Mouse (Mus musculus) left cerebral cortex, postnatal 25 days (tissue): ENCODE results near the gene Nt5c2. TPM values are rescaled to one million over a fixed set of nuclear protein-coding genes. Genes with fewer than 3 reads are reported as not detected.

Experiments
- DNase-seq, 2 experiments: peaks; one replicate each; pipeline ENCODE4 v3.0.0; 2022; ENCODE audit warnings: low spot score in 2 of 2, mixed read lengths in 1 of 2
- intact Hi-C: fragments of 180-260 bp; cut with DNase I; formaldehyde crosslinking; loops from one replicate; pipeline ENCODE4 v1.15.1; 2025
- total RNA-seq, 2 experiments: library from RNA; stranded (reverse); gene quantifications; 2 replicates each; pipeline ENCODE4 v1.2.3; 2021

The Nt5c2 gene
- total RNA-seq, 2 experiments from 2014 or later, result 73.0 to 74.4 TPM

GRCm38 (mm10) chr19:46871096-46871495 lies 143.9 kb downstream of the Nt5c2 start:
- DNase-seq, result peak in 1 of 2 experiments; percentile 67
- intact Hi-C loops, result no loop called here

DNA sequence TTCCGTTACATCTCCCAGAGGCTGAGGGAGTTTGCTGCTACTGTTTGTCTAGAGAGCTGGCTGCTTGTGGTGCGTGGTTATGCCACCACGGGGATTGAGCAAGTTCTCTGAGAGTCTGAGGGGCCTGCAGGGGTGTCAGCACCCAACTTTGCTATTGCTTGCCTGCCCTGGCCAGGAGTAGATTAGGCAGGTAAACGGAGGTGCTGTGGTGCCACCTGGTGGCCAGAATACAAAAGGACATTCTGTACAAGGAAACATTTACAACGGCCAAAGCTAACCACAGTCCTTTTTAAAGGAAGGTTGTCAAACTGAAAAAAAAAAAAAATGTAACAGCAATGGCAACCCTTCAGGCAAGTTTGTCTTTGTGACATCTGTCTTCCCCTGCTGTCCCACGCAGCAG lies 145.4 kb downstream of the Nt5c2 start:
- intact Hi-C loops, result loop anchor here (1.0 to 5.0 kb wide), 3 partner anchors 109 to 277 kb away; no protein-coding TSS in a partner anchor
- DNase-seq, result peak; percentile 86 to 90

DNA sequence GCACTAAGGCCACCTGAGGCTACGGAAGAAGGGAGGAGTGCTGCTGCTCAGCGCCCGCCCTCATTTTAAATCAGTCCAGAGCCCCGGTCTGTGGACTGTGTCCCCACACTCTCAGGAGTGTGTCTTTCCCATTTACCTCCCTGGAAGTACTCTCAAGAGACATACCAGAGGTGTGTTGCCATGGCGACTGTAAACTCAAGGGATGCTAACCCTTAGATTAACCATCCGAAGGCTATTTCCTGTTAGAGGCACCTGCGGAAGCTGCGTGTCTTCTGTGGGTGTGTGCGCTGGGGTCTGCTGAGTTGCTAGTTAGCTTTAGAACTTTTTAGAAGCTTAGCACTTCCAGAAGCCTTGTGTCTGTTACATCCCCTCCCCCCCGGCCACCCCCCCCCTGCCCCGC lies 145.9 kb downstream of the Nt5c2 start:
- intact Hi-C loops, result loop anchor here (1.0 to 5.0 kb wide), 3 partner anchors 109 to 277 kb away; no protein-coding TSS in a partner anchor
- DNase-seq, result no peak

DNA sequence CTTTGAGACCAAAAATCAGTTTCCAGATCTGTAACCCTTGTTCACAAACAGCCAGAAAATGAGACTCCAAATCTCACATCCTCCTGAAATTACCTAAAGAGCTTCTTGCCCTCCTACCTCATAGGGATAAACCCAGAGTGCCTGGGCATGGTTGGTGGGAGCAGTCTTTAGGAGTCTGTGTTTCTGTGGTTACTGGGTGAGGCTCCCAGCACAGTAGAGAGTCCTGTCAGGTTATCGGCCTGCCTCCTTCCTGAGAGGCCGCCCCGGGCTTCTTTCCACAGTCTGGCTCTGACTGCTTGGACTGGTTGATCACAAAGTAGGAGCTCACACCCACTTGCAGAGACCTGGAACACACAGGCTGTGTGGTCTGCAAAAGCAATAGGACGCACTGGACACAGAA lies 149.6 kb downstream of the Nt5c2 start:
- intact Hi-C loops, result loop anchor here (5.0 kb wide), 1 partner anchor 273 kb away; no protein-coding TSS in a partner anchor
- no peak for DNase-seq

DNA sequence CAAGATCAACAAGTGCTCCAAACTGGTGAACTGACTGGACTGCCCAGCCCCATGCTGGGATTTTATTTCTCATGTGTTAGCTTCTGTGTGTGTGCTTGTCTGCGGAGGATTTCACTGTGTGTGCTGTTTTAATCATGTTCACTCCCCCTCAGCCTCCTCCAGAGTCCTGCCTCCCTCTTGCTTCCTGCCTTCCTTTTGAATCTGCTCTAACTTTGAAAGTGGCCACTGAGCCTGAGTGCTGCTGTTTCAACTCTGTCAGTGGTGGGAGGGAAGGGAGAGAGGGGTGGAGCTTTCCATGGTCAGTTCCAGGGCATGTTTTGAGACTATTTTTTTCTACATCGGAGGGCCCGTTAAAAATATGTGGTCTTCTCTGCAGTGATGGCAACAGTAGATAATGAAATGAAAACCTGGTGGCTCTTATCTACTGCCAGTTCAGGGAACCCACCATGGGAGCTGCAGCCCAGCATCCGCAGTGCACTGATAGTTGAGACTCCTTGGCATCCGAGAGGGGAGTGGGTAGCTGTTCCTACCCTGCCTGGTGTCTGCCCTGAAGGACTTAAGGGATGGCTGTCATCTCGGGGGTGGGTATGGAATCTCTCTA lies 150.1 kb downstream of the Nt5c2 start:
- DNase-seq, result no peak
- intact Hi-C loops, result loop anchor here (5.0 kb wide), 1 partner anchor 273 kb away; no protein-coding TSS in a partner anchor

DNA sequence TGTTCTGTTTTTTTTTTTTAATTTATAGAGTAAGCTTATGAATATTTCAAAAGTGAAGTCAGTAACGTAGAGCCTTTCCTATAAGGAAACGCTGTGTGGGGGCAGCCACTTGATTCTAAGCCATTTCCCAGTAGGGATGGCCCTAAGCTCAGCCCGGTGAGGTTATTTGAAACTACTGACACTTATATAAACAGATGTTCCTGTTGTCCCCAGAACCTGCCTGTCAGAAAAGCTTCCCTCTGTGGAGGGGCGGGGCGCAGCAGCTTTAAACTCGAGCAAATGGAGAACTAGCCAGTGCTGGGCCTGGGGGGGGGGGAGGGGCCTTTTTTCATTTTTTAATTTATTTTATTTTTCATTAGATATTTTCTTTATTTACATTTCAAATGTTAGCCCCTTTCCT lies 150.9 kb downstream of the Nt5c2 start:
- intact Hi-C loops, result no loop called here
- no peak for DNase-seq

DNA sequence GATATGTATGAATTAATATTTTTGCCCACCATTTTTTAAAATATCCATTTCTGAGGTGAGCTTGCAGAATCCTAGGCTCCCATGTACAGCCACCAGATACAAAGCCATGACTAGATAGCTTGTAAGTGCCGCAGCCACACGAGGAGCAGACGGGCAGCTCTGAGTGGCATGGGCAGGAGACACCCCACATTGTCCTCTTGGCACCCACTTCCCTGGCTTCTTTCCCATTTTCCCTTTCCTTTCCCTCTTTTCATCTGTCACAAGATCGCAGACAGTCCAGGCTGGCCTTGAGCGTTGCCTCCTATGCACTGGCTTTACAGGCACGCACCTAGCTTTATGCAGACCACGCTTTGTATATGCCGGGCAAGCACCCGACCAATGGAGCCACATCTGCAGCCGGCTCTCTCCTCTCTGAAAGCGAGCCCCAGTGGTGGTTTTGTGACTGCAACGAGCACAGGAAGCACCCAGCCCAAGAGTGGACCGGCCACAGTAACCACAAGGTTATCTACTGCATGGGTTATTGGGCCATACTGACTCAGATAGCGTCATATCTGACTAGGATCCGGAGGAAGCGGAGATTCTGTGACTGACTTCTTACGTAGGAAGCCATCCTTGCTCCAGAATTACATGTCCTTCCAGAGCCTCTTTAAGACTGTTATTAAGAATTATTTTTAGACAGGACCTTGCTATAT lies 151.6 kb downstream of the Nt5c2 start:
- intact Hi-C loops, result no loop called here

GRCm38 (mm10) chr19:46862556-46862955 lies 152.4 kb downstream of the Nt5c2 start:
- intact Hi-C loops, result no loop called here
- DNase-seq, result no peak

More for the DNA sequence above, 151.6 kb downstream of the Nt5c2 start:
- no peak for DNase-seq

GRCm38 (mm10) chr19:46858200-46858599 lies 156.8 kb downstream of the Nt5c2 start:
- DNase-seq, result no peak
- intact Hi-C loops, result no loop called here

GRCm38 (mm10) chr19:46857277-46857989 lies 157.5 kb downstream of the Nt5c2 start:
- intact Hi-C loops, result no loop called here

DNA sequence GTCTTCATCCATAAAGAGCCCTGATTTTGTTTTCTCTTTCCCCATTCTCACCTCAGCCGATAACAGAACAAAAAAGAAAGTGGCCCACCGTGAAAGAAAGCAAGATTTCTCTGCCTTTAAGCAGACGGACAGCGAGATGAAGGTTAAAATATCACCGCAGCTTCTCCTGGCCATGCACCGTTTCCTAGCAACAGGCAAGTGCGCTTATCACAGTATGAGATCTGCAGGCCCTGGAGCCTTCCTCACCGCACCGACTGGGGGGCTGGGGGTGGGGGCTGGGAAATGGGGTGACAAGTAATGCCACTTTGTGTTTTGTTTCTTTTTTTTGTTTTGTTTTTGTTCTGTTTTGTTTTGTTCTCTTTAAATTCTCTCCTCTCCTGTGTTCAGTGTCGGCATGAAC lies 158.2 kb downstream of the Nt5c2 start:
- intact Hi-C loops, result no loop called here
- DNase-seq, result no peak

More at GRCm38 (mm10) chr19:46857277-46857989, 157.5 kb downstream of the Nt5c2 start:
- DNase-seq, result no peak

- no peak for DNase-seq
- intact Hi-C loops, result no loop called here
Observed at GRCm38 (mm10) chr19:46856232-46856631, 158.7 kb downstream of the Nt5c2 start.

DNA sequence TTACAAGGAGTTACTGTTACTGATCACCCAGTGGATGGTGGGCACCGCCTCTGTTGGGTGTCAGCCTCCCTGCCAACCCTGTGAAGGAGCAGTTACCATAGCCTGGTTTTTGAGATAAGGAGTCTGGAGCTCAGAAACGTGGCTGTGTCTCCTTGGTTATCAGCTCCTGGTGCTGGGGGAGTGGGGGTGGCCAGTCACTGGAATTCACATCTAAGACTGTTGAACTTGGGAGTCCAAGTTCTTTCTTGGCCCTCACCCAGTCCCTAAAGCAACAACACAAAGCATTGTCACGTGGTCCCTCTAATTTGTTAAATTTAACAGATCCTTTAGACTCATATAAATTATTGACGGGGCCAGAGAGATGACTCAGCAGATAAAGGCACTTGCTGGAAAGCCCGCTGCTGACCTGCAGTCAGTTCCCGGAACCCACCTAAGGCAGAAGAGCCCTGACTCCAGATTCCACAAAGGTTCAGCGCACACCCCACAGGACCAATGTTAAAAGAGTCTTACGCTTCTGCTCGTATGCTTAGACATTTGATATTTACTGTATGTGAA lies 165.4 kb downstream of the Nt5c2 start:
- no peak for DNase-seq
- intact Hi-C loops, result no loop called here

- no peak for DNase-seq
- intact Hi-C loops, result no loop called here
Observed at GRCm38 (mm10) chr19:46848381-46849268, 166.3 kb downstream of the Nt5c2 start.

DNA sequence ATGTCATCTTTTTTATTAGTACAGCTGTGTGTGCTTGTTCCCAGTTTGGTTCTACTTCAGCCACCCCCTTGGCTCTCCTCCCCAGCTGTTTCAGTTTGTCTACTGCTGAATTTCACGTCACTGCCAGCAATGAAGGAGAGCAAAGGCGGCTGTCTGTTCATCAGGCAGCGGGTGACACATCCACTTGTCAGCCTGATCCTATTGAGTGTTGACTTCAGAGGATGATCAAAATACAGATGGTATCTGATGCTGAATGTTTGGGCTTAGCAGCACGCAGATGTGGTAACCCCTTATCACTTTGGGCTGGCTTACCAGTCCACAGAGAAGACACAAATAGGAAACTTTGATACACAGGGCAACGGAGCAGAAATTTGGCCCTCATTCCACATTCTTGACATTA lies 168.5 kb downstream of the Nt5c2 start:
- intact Hi-C loops, result no loop called here
- no peak for DNase-seq

DNA sequence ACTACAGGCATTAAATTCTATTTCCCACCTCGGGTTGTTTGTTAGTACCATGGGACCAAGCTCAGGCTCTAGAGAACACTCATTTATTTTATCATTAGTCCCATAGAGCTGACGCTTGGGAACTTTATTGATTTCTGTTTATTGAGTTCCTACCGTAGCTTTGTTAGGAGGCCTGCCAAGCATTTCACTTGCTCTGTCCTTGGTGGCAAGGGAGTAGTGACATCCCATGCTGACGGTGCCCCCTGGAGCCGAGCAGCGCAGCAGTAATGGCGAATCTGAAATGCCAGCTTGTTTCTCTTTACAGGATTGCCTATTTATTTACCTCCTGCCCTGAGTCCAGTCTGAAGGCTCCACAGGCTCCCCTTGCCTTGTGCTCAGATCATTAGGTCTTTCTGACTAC lies 168.9 kb downstream of the Nt5c2 start:
- intact Hi-C loops, result no loop called here

GRCm38 (mm10) chr19:46843030-46843429 lies 171.9 kb downstream of the Nt5c2 start:
- no peak for DNase-seq
- intact Hi-C loops, result no loop called here

More for the DNA sequence above, 168.9 kb downstream of the Nt5c2 start:
- DNase-seq, result no peak

GRCm38 (mm10) chr19:46841016-46841415 lies 173.9 kb downstream of the Nt5c2 start:
- intact Hi-C loops, result no loop called here
- no peak for DNase-seq
